In genomic region chr10:18110940-18111339, GRCm38 (mm10) we compare ENCODE assay signal across 28 mouse cellular contexts. TPM values are rescaled to one million over a fixed set of nuclear protein-coding genes. Genes with fewer than 3 reads are reported as not detected.
DNase-seq lines count a peak whose midpoint lies in the region; ATAC-seq lines count a peak whose summit lies in the region.
"Had no signal": no experiment of that assay in that cellular context is flagged by ENCODE, and none has a peak within 500 bp of the region (broad histone marks: within the 10 kb centered on the region; RNA-seq: fewer than 3 reads in every experiment).

No protein-coding gene starts in this region.

- no peak overlapping the region for H3K4me3 ChIP-seq in forebrain, embryonic 14.5 days (ENCODE audit: low read depth, low read length)
- H3K4me3 ChIP-seq in forebrain, embryonic 11.5 days (ENCODE audit: low read depth, low read length), result no peak overlapping the region
- H3K4me3 ChIP-seq: embryonic facial prominence, embryonic 12.5 days; embryonic facial prominence, embryonic 15.5 days; heart, embryonic 12.5 days; heart, embryonic 15.5 days; hindbrain, embryonic 10.5 days; hindbrain, embryonic 15.5 days had no signal

- no peak overlapping the region for H3K4me2 ChIP-seq in forebrain, embryonic 14.5 days (ENCODE audit: low read length)
- H3K4me2 ChIP-seq in forebrain, embryonic 11.5 days (ENCODE audit: low read depth, low read length, severe bottlenecking), result no peak overlapping the region
- H3K4me2 ChIP-seq: embryonic facial prominence, embryonic 12.5 days; embryonic facial prominence, embryonic 15.5 days; heart, embryonic 12.5 days; heart, embryonic 15.5 days; hindbrain, embryonic 15.5 days had no signal

- peak; percentile 46; the same call in 1 of the 2 replicates for ATAC-seq in forebrain, embryonic 14.5 days
- no peak for ATAC-seq in forebrain, embryonic 11.5 days (replicated peaks; ENCODE audit: low FRiP score)
- ATAC-seq in frontal cortex, adult (ENCODE audit: low TSS enrichment), result peak; percentile 72
- ATAC-seq: intestine, embryonic 16.5 days; Patski had no signal

- DNase-seq in forebrain, embryonic 14.5 days (ENCODE audit: low spot score), result no peak
- no peak for DNase-seq in forebrain, embryonic 11.5 days (ENCODE audit: low spot score)
- no peak for DNase-seq in frontal cortex, postnatal 36 days (ENCODE audit: low spot score in 2 of 2)
- peak; percentile 12 for DNase-seq in 416B (ENCODE audit: low read depth)
- peak; percentile 15 for DNase-seq in brain, adult 2 months (ENCODE audit: low read depth, low spot score)
- no peak for DNase-seq in embryo, embryonic 10 days (ENCODE audit: low spot score)
- DNase-seq in MN1 (ENCODE audit: low spot score), result no peak
- DNase-seq: adrenal gland, postnatal 10 days; adrenal gland, postnatal 36 days; cerebellum, adult 11-12 months; cerebellum, adult 8-10 months; cerebellum, postnatal 10 days; cerebellum, postnatal 36 days; gastrocnemius, postnatal 25 days; heart, adult 18-20 months; heart, postnatal 10 days; heart, postnatal 36 days; kidney, adult 18-20 months; kidney, adult 9 months had no signal

- no peak overlapping the region for H3K27ac ChIP-seq in forebrain, embryonic 14.5 days (ENCODE audit: low read depth, low read length)
- no peak overlapping the region for H3K27ac ChIP-seq in forebrain, embryonic 11.5 days (ENCODE audit: low read depth, low read length)
- H3K27ac ChIP-seq: embryonic facial prominence, embryonic 12.5 days; embryonic facial prominence, embryonic 15.5 days; heart, embryonic 15.5 days; hindbrain, embryonic 10.5 days; hindbrain, embryonic 15.5 days had no signal

- no peak overlapping the region for H3K9ac ChIP-seq in forebrain, embryonic 14.5 days (ENCODE audit: low read length)
- no peak overlapping the region for H3K9ac ChIP-seq in forebrain, embryonic 11.5 days (ENCODE audit: low read length)
- H3K9ac ChIP-seq: embryonic facial prominence, embryonic 12.5 days; embryonic facial prominence, embryonic 15.5 days; heart, embryonic 12.5 days; heart, embryonic 15.5 days; hindbrain, embryonic 15.5 days had no signal

- peaks cover 17% of the 10 kb centered on the region for H3K36me3 ChIP-seq in forebrain, embryonic 14.5 days (ENCODE audit: control insufficient read depth, insufficient read depth, low read length)
- no peaks in the 10 kb centered on the region for H3K36me3 ChIP-seq in forebrain, embryonic 11.5 days (ENCODE audit: control insufficient read depth, insufficient read depth, low read length)

- H3K4me1 ChIP-seq in forebrain, embryonic 14.5 days (ENCODE audit: control insufficient read depth, insufficient read depth, low read length), result no peaks in the 10 kb centered on the region
- H3K4me1 ChIP-seq in forebrain, embryonic 11.5 days (replicated peaks; ENCODE audit: control insufficient read depth, insufficient read depth, low read length), result no peaks in the 10 kb centered on the region
- H3K4me1 ChIP-seq: embryonic facial prominence, embryonic 12.5 days; embryonic facial prominence, embryonic 15.5 days; heart, embryonic 12.5 days; heart, embryonic 15.5 days; hindbrain, embryonic 10.5 days; hindbrain, embryonic 15.5 days had no signal

- H3K9me3 ChIP-seq in forebrain, embryonic 14.5 days (replicated peaks; ENCODE audit: control insufficient read depth, low read length), result no peaks in the 10 kb centered on the region
- no peaks in the 10 kb centered on the region for H3K9me3 ChIP-seq in forebrain, embryonic 11.5 days (ENCODE audit: control insufficient read depth, low read length)
- H3K9me3 ChIP-seq: embryonic facial prominence, embryonic 12.5 days; embryonic facial prominence, embryonic 15.5 days; heart, embryonic 12.5 days; heart, embryonic 15.5 days; hindbrain, embryonic 10.5 days; hindbrain, embryonic 15.5 days had no signal

- H3K27me3 ChIP-seq in forebrain, embryonic 14.5 days (replicated peaks; ENCODE audit: control insufficient read depth, insufficient read depth, low read length), result no peaks in the 10 kb centered on the region
- H3K27me3 ChIP-seq in forebrain, embryonic 11.5 days (ENCODE audit: control insufficient read depth, insufficient read depth, low read length), result no peaks in the 10 kb centered on the region
- H3K27me3 ChIP-seq: embryonic facial prominence, embryonic 12.5 days; embryonic facial prominence, embryonic 15.5 days; heart, embryonic 12.5 days; heart, embryonic 15.5 days; hindbrain, embryonic 15.5 days; Patski had no signal

RNA-seq across cellular contexts. Expression of gene Reps1, which starts 55.3 kb away (rescaled TPM):
- polyA plus RNA-seq in forebrain, embryonic 14.5 days (2014; fragmentation: Nextera tagmentation; extraction: Ambion mirVana), result 18.5 and 18.7 TPM in 2 replicates
- polyA plus RNA-seq in forebrain, embryonic 11.5 days (2014; fragmentation: Nextera tagmentation; extraction: Ambion mirVana), result 33.2 and 38.6 TPM in 2 replicates

Comparison
In these comparisons a context has a peak if more than half of its experiments do, and no peak if none do; other contexts are left out.
1. DNase-seq: peak in 416B (single experiment) and brain, adult 2 months (single experiment); none in forebrain, embryonic 14.5 days (single experiment), forebrain, embryonic 11.5 days (single experiment), frontal cortex, postnatal 36 days (0 of 2), embryo, embryonic 10 days (single experiment) and MN1 (single experiment).